Mouse (Mus musculus): ENCODE measurements at regions not wholly inside any gene's neighbourhood (a gene's known extent, or its start where the extent isn't known, plus 50 kb on each side); places are given as distances from the start of the nearest gene placed in this dataset.
A peak's percentile ranks its signal among the peaks of the same experiment; 100 is the strongest.

GRCm38 (mm10) chr8:90762390-90762789 is 54.8 kb downstream of the Gm19935 start:
- no peak for DNase-seq

DNA sequence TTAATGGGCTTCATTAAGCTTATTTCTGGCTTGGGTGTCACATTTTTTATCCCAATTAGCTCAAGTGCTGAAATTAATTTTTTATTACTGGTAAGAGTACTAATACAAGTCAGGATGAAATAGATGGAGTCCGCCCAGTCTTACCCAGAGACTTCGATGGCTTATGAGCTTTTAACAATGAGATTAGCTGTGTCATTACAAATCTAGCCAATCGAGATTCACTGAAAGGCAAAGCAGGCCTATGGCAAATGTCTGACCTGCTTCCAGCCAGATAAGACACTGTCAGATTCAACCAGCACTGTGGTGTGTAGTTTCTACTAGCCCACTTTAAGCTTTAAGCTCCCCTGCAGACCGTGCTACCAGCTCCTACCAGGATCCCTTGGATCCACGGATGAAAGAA is 55.2 kb downstream of the Gm19935 start:
- no peak for DNase-seq

GRCm38 (mm10) chr8:90761446-90761845 is 55.7 kb downstream of the Gm19935 start:
- DNase-seq, result no peak

DNA sequence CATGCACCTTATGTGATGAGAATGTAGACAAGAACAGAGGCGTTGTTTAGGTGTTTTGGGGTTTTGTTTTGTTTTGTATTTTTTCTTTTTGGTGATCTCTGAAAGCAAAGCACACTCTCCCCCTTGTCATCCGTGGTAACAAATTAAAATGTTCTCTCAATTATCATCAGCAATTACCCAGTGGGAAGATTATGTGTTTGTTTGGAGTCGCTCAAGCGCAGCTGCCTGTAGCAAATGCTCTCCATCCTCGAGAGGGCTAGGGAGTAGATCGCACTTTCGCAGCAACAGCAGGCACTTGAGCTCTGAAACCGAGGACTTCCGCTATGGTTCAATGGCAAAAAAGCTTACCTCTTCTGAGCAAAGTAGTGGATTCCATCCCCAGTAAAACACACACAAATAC is 57.7 kb downstream of the Gm19935 start:
- no peak for DNase-seq

- no peak for DNase-seq
These were observed 62.2 kb downstream of the Gm19935 start for GRCm38 (mm10) chr8:90755020-90755419.

DNA sequence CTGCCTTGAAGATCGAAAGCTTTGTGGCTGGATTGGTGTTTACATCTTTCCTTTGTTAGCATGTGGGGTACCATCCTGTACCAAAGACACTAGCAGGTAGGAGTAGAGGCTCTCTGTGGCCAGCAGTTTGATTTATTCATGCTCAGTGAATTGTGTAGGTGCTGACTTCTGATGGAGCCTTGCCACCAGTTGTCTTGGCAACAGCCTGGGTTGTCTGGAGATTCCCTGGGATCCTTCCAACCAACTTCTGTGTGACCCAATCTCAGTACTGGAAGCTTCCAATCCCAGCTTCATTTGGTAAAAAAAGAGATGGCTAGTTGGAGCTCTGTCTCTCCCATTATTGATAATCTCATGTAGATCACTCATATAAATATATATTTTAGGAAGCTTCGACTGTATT is 73.6 kb downstream of the Gm19935 start:
- DNase-seq, result no peak

DNA sequence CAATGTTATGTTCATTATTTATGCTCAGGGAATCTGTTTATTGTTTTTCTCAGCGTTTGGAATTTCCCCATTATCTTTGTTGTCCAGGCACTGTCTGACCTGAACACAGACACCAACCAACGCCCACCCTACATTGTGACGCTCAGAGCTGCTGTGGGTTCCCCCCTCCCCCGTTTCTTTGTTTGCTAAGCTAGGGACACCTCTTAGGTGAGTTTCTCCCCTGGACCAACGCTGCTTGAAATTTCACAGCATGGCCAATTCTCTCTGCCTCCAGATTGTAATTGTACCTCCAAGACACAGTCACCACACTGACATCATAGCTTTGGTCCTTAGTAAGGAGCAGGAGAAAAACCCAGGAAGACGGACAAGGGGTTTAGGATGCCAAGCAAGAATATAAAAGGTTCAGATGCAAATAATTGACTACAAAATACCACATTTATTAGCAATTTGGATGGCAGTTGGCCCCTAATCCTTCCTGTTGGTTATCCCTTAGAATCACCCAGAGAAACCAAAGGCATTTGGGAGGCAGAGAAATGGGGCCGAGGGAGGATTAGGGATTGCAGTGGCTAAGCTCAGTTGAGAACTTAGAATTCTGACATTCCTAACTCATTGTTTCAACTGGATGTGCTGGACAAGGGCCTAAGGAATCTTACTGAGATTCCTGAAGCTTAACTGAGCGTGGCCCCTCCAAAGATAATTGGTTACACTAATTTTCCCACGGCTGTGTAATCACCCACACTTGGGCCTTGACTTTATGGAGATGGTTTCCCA is 76.0 kb downstream of the Gm19935 start:
- no peak for DNase-seq

GRCm38 (mm10) chr8:90740302-90740962 is 76.8 kb downstream of the Gm19935 start:
- DNase-seq, result no peak

- no peak for DNase-seq
These were observed 89.2 kb downstream of the Gm19935 start for GRCm38 (mm10) chr8:90728011-90728410.

GRCm38 (mm10) chr8:90725188-90725587 is 92.0 kb downstream of the Gm19935 start:
- DNase-seq, result no peak

DNA sequence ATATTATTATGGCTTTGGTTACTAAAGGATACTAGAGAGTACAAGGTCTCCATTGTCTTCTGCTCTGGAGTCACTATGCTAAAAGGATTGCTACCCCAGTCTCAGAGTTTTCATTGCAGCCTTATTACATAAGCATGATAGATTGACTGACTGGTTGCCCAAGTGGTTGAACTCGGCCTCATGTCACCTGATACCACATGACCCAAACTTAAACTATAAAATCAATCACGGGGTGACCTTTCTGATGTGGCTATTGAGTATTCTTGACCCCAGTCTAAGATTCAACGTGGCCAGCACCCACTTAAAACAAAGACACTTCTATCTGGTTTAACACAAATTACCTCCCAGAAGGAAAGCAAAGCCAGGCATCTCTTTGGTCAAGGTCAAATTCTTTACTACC is 100.8 kb downstream of the Gm19935 start:
- DNase-seq, result no peak

- peak; percentile 49 for DNase-seq
These were observed 108.7 kb downstream of the Gm19935 start for GRCm38 (mm10) chr8:90708524-90708923.

DNA sequence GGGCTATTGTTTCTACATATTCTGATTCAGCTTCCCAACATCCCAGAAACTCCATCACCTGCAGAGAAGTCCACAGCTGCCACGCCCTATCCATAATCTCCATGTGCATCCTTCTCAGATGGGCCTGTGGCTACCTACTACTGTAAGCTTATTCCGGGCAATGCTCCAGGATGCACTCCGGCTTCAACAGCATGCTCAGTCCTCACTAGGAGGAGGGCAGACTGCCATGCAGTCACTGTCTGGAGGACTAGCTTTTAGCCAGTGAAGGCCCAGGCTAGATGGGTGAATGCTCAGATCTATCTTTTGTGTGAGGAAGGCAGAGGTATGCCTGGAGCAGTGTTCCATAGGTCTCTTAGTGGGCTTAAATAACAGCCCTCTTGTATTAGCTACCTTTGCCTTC is 124.7 kb downstream of the Gm19935 start:
- DNase-seq, result no peak

GRCm38 (mm10) chr8:90685076-90685475 is 132.1 kb downstream of the Gm19935 start:
- DNase-seq, result no peak

DNA sequence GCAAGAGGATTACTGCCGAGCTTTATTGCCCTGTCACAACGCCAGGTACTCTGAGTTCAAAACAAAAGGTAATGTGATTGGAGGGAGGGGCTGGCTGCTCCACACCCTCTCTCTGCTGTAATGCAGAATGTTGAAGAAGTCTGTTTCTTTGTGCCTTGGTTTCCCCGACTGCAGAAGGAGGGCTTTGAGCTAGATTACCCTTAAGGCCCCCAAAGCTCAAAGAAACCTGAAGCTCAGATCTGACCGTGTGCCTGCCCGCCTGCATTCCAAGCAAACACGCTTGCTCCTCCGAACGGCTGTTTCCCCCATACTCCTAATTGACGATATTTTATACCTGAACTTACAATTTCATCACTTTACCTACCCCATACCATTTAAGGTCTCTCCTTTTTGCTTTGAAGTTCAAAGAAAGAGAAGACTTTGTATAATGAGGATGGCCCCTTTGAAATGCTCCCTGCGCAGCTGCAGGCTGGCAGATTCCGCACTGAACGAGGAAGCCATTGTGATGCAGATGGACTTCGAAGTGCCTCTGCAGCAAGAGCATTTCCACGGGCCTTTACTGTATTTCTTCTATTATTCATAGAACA is 146.6 kb downstream of the Gm19935 start:
- no peak for DNase-seq

DNA sequence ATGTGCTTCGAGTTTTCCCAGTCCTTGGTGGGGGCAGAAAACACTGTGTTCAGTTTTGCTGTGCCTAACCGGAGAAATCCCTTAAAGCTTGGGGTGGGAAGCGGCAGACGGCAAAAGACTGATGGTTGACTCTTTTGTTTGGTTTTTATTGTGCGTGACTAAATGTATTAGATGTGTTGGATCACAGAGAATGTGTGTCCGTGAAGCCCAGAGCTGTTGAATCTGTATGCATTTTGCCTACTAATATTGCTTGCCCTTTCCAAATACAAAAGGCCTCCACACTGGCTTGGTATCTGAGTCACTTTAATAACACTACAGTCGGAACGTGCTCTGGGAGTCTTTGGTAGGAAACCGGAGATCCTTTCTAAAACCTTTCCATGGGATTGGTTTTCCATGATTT is 147.8 kb downstream of the Gm19935 start:
- DNase-seq, result no peak

DNA sequence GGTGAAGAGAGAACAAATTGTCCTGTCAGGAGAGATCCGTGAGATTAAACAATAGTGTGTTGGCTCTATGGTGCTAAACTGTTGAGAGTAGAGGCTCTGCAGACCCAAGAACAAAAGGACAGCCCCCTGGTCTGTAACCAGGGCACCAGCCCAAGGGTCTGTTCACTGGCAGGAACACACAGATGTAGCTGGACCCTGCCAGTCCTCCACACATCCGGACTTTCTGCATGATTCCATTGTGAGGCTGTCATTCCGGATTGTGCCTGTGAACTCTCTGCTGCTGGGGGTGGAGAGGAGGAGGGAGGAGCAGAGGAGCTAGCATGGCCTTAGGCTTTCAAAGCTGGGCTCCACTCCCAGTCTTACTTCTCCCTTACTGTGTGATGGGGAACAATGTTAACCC is 158.1 kb downstream of the Gm19935 start:
- DNase-seq, result no peak

GRCm38 (mm10) chr8:90657641-90658051 is 159.5 kb downstream of the Gm19935 start:
- peak; percentile 43 for DNase-seq

GRCm38 (mm10) chr8:90657116-90657515 is 160.1 kb downstream of the Gm19935 start:
- DNase-seq, result no peak

GRCm38 (mm10) chr8:90656436-90657090 is 160.6 kb downstream of the Gm19935 start:
- DNase-seq, result no peak

DNA sequence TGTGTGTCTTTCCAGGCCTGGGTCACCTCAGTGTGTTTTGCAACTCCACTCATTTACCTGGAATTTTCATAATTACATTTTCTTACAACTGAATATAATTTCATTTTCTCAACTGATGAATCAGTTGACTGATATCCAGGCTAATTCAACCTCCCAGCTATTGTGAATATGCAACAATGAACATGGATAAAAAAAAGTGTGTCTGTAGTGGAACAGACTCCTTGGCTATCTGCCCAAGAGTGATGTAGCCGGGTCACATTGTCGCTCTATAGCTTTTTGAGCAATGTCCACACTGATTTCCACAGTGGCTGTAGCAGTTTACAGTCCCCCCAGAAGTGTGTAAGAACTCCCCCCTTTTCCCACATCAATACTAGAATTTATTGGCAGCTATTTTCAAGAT is 162.4 kb downstream of the Gm19935 start:
- no peak for DNase-seq

DNA sequence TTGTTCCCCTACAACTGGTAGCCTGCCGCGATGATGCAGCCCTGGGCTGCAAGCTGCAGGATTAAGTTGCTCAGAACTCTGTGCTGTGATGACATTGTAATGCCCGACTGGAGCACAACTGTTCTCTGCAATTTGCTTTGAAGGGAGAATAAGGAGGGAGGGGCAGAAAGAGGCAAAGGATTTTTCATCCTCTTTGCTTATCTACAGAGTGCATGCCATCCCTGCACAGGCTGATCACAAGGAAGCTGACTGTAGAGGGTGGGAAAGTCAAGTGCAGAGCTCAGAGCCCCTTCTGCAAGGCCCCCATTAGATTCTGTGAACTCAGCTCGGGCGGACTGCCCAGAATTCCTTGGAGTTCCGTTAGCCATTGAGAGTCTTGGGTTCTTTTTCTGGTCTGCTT is 174.8 kb downstream of the Gm19935 start:
- DNase-seq, result no peak

- no peak for DNase-seq
These were observed 180.4 kb downstream of the Gm19935 start for GRCm38 (mm10) chr8:90636770-90637169.
